Mouse (Mus musculus): ENCODE measurements at regions not wholly inside any gene's neighbourhood (a gene's known extent, or its start where the extent isn't known, plus 50 kb on each side); places are given as distances from the start of the nearest gene placed in this dataset.

- H3K9ac ChIP-seq = no peak overlapping the region
- H3K36me3 ChIP-seq (ENCODE audit: insufficient read depth) = no peaks in the 10 kb centered on the region
- 66% methylated on average over 4 of the region's 4 CpGs for WGBS
- H3K27ac ChIP-seq (ENCODE audit: low read depth, low read length) = no peak overlapping the region
- DNase-seq = no peak
- ATAC-seq = no peak
- no peaks in the 10 kb centered on the region; the same call in 1 of the 2 replicates for H3K27me3 ChIP-seq (ENCODE audit: insufficient read depth, low read length)
- H3K4me1 ChIP-seq (ENCODE audit: insufficient read depth) = peaks cover 21% of the 10 kb centered on the region
- no peaks in the 10 kb centered on the region for H3K9me3 ChIP-seq (ENCODE audit: low read length)
- no peak overlapping the region for H3K4me2 ChIP-seq (ENCODE audit: low read depth)
- no peak for TF ChIP-seq CTCF (IDR thresholded peaks at IDR 0.05; ENCODE audit: low read depth)
- no peak overlapping the region for H3K4me3 ChIP-seq (ENCODE audit: low read depth, low read length)
Measured at GRCm38 (mm10) chr9:61716751-61717150, 197.6 kb downstream of the Rplp1 start.

- Histone ChIP-seq H3K9me3 (ENCODE audit: low read length) (no peaks in the 10 kb centered on the region), H3K27me3 (ENCODE audit: insufficient read depth, low read length) (no peaks in the 10 kb centered on the region; the same call in 1 of the 2 replicates), H3K27ac (ENCODE audit: low read depth, low read length) (no peak overlapping the region), H3K9ac (no peak overlapping the region), H3K36me3 (ENCODE audit: insufficient read depth) (no peaks in the 10 kb centered on the region), H3K4me2 (ENCODE audit: low read depth) (no peak overlapping the region), H3K4me3 (ENCODE audit: low read depth, low read length) (no peak overlapping the region), H3K4me1 (ENCODE audit: insufficient read depth) (0 out of 2 replicates have a peak, but pooled peaks cover 3% of the 10 kb centered on the region)
- DNase-seq (peak; percentile 76), ATAC-seq (peak; percentile 53)
- WGBS = 28% methylated on average over 19 of the region's 19 CpGs
- TF ChIP-seq CTCF (IDR thresholded peaks at IDR 0.05; ENCODE audit: low read depth) = no peak
Measured at GRCm38 (mm10) chr9:61714331-61715035, 199.9 kb downstream of the Rplp1 start.

- H3K27ac ChIP-seq (ENCODE audit: low read depth, low read length) = no peak overlapping the region
Measured at GRCm38 (mm10) chr9:61713806-61714205, 200.5 kb downstream of the Rplp1 start.

GRCm38 (mm10) chr9:61711296-61711695 is 203.0 kb downstream of the Rplp1 start:
- 60% methylated on average over 7 of the region's 7 CpGs for WGBS
- no peak for TF ChIP-seq CTCF (IDR thresholded peaks at IDR 0.05; ENCODE audit: low read depth)
- Histone ChIP-seq H3K4me3 (ENCODE audit: low read depth, low read length) (no peak overlapping the region), H3K4me1 (ENCODE audit: insufficient read depth) (0 out of 2 replicates have a peak, but pooled peaks cover 3% of the 10 kb centered on the region), H3K4me2 (ENCODE audit: low read depth) (no peak overlapping the region), H3K36me3 (ENCODE audit: insufficient read depth) (no peaks in the 10 kb centered on the region), H3K27me3 (ENCODE audit: insufficient read depth, low read length) (no peaks in the 10 kb centered on the region), H3K9ac (no peak overlapping the region), H3K9me3 (ENCODE audit: low read length) (no peaks in the 10 kb centered on the region), H3K27ac (ENCODE audit: low read depth, low read length) (no peak overlapping the region)
- DNase-seq (no peak), ATAC-seq (no peak)

More at GRCm38 (mm10) chr9:61713806-61714205, 200.5 kb downstream of the Rplp1 start:
- no peak overlapping the region for H3K4me3 ChIP-seq (ENCODE audit: low read depth, low read length)
- DNase-seq = no peak
- WGBS = 54% methylated on average over 7 of the region's 7 CpGs
- ATAC-seq = no peak
- no peak for TF ChIP-seq CTCF (IDR thresholded peaks at IDR 0.05; ENCODE audit: low read depth)
- H3K27me3 ChIP-seq (ENCODE audit: insufficient read depth, low read length) = no peaks in the 10 kb centered on the region; the same call in 1 of the 2 replicates
- H3K9me3 ChIP-seq (ENCODE audit: low read length) = no peaks in the 10 kb centered on the region
- H3K4me2 ChIP-seq (ENCODE audit: low read depth) = no peak overlapping the region
- 0 out of 2 replicates have a peak, but pooled peaks cover 3% of the 10 kb centered on the region for H3K4me1 ChIP-seq (ENCODE audit: insufficient read depth)
- H3K36me3 ChIP-seq (ENCODE audit: insufficient read depth) = no peaks in the 10 kb centered on the region
- no peak overlapping the region for H3K9ac ChIP-seq

GRCm38 (mm10) chr9:61707875-61708274 is 206.5 kb downstream of the Rplp1 start:
- 0 out of 2 replicates have a peak, but pooled peaks cover 3% of the 10 kb centered on the region for H3K4me1 ChIP-seq (ENCODE audit: insufficient read depth)
- DNase-seq (no peak), ATAC-seq (no peak)
- no peak overlapping the region for H3K4me3 ChIP-seq (ENCODE audit: low read depth, low read length)
- H3K36me3 ChIP-seq (ENCODE audit: insufficient read depth) = no peaks in the 10 kb centered on the region
- H3K27me3 ChIP-seq (ENCODE audit: insufficient read depth, low read length) = no peaks in the 10 kb centered on the region
- no peaks in the 10 kb centered on the region for H3K9me3 ChIP-seq (ENCODE audit: low read length)
- H3K27ac ChIP-seq (ENCODE audit: low read depth, low read length) = no peak overlapping the region
- H3K4me2 ChIP-seq (ENCODE audit: low read depth) = no peak overlapping the region
- H3K9ac ChIP-seq = no peak overlapping the region
- TF ChIP-seq CTCF (IDR thresholded peaks at IDR 0.05; ENCODE audit: low read depth) = no peak
- 90% methylated on average over 7 of the region's 7 CpGs for WGBS

GRCm38 (mm10) chr9:61707296-61707695 is 207.0 kb downstream of the Rplp1 start:
- H3K4me1 ChIP-seq (ENCODE audit: insufficient read depth) = 0 out of 2 replicates have a peak, but pooled peaks cover 3% of the 10 kb centered on the region
- H3K36me3 ChIP-seq (ENCODE audit: insufficient read depth) = no peaks in the 10 kb centered on the region
- no peak for DNase-seq
- 56% methylated on average over 2 of the region's 2 CpGs for WGBS
- H3K27ac ChIP-seq (ENCODE audit: low read depth, low read length) = no peak overlapping the region
- no peaks in the 10 kb centered on the region for H3K9me3 ChIP-seq (ENCODE audit: low read length)
- H3K27me3 ChIP-seq (ENCODE audit: insufficient read depth, low read length) = no peaks in the 10 kb centered on the region
- no peak overlapping the region for H3K4me2 ChIP-seq (ENCODE audit: low read depth)
- H3K9ac ChIP-seq = no peak overlapping the region
- no peak for ATAC-seq
- no peak for TF ChIP-seq CTCF (IDR thresholded peaks at IDR 0.05; ENCODE audit: low read depth)
- no peak overlapping the region for H3K4me3 ChIP-seq (ENCODE audit: low read depth, low read length)

- no peak for DNase-seq
- no peak for TF ChIP-seq CTCF (IDR thresholded peaks at IDR 0.05; ENCODE audit: low read depth)
- Histone ChIP-seq H3K4me2 (ENCODE audit: low read depth) (no peak overlapping the region), H3K9me3 (ENCODE audit: low read length) (no peaks in the 10 kb centered on the region), H3K36me3 (ENCODE audit: insufficient read depth) (no peaks in the 10 kb centered on the region), H3K27ac (ENCODE audit: low read depth, low read length) (no peak overlapping the region), H3K4me3 (ENCODE audit: low read depth, low read length) (no peak overlapping the region), H3K9ac (no peak overlapping the region), H3K27me3 (ENCODE audit: insufficient read depth, low read length) (no peaks in the 10 kb centered on the region), H3K4me1 (ENCODE audit: insufficient read depth) (0 out of 2 replicates have a peak, but pooled peaks cover 3% of the 10 kb centered on the region)
- no peak for ATAC-seq
- 78% methylated on average over 6 of the region's 6 CpGs for WGBS
Measured at GRCm38 (mm10) chr9:61706263-61706755, 208.0 kb downstream of the Rplp1 start.
